7 mouse cellular contexts compared by ENCODE assay signal in the genomic region with DNA sequence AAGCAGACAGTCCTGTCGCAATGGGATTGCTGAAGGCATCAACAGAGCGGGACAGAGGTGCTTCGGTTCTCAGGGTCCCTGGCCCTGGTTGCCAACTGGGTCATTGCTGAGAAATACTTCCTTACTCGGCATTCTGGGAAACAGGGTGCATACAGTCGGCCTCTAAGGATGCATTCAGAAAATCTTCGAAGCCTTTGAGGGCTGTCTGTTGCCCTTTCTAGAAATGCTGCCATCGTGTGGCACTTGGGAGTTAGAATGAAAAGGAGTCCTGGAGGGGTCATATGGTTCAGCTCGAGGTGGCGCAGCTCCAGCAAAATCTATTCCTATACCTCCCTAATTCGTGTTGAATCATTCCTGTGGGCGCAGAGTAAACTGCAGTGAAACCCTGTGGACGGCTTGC. TPM values are rescaled to one million over a fixed set of nuclear protein-coding genes. Genes with fewer than 3 reads are reported as not detected.
DNase-seq lines count a peak whose midpoint lies in the region; ATAC-seq lines count a peak whose summit lies in the region.

No protein-coding gene starts in this region.

- peak; percentile 21 for ATAC-seq in granulocyte monocyte progenitor cell, adult 5-6 weeks (replicated peaks; ENCODE audit: poor library complexity, severe bottlenecking)

- intact Hi-C loops in left cerebral cortex, postnatal 4 days (cut with DNase I): loop anchor here (10.0 kb wide), 1 partner anchor 88 kb away; no protein-coding TSS in a partner anchor

- DNase-seq in layer of hippocampus, postnatal 25 days (ENCODE audit: extremely low spot score in 1 of 2, low spot score in 1 of 2): peak; percentile 9 to 31
- DNase-seq in layer of hippocampus, postnatal 14 days (ENCODE audit: low spot score in 2 of 2): no peak
- DNase-seq in ZHBTc4 (ENCODE audit: low read depth, low spot score): peak; percentile 82
- DNase-seq in left cerebral cortex, postnatal 4 days: peak; percentile 16
- DNase-seq in right cerebral cortex, postnatal 10 days (ENCODE audit: low spot score in 2 of 2): peak; percentile 27 to 37
- no peak for DNase-seq in c-Kit-positive CD71-positive TER-119-positive erythroid progenitor cells, embryonic 14.5 days (ENCODE audit: low spot score)

RNA-seq across cellular contexts. Expression of a gene that starts 2.0 kb away (rescaled TPM):
- total RNA-seq in layer of hippocampus, postnatal 25 days (2021): 1 to 10 TPM; 2.0 to 3.6 TPM
- 1 to 10 TPM; 1.8 to 2.4 TPM for total RNA-seq in layer of hippocampus, postnatal 14 days (2021)
- 3.7 and 6.6 TPM in 2 replicates for total RNA-seq in granulocyte monocyte progenitor cell, adult 5-6 weeks (2014; fragmentation: Nextera tagmentation)
- 2.3 and 14.9 TPM in 2 replicates for total RNA-seq in granulocyte monocyte progenitor cell, adult 5-6 weeks (2017)
- total RNA-seq in left cerebral cortex, postnatal 4 days (2021): 10 to 100 TPM in 1 of 2 experiments, 1 to 10 TPM in 1; 6.7 to 11.5 TPM

RNA-seq across cellular contexts. Expression of a gene that starts 26.4 kb away (rescaled TPM):
- total RNA-seq in layer of hippocampus, postnatal 25 days (2021): 10 to 100 TPM; 28.3 to 34.0 TPM
- 10 to 100 TPM; 30.7 to 31.0 TPM for total RNA-seq in layer of hippocampus, postnatal 14 days (2021)
- total RNA-seq in granulocyte monocyte progenitor cell, adult 5-6 weeks (2014; fragmentation: Nextera tagmentation): 4.3 and 4.8 TPM in 2 replicates
- total RNA-seq in granulocyte monocyte progenitor cell, adult 5-6 weeks (2017): 3.5 TPM in 2 replicates
- total RNA-seq in left cerebral cortex, postnatal 4 days (2021): 10 to 100 TPM; 28.1 to 29.4 TPM

Comparison
In these comparisons a context has a peak if more than half of its experiments do, and no peak if none do; other contexts are left out.
1. DNase-seq: peak in layer of hippocampus, postnatal 25 days (2 of 2), ZHBTc4 (single experiment), left cerebral cortex, postnatal 4 days (single experiment) and right cerebral cortex, postnatal 10 days (2 of 2); none in layer of hippocampus, postnatal 14 days (0 of 2) and c-Kit-positive CD71-positive TER-119-positive erythroid progenitor cells, embryonic 14.5 days (single experiment).
2. RNA of a gene that starts 26.4 kb away (total RNA-seq): 28.3 to 34.0 TPM in layer of hippocampus, postnatal 25 days, 30.7 to 31.0 TPM in layer of hippocampus, postnatal 14 days and 28.1 to 29.4 TPM in left cerebral cortex, postnatal 4 days; 3.5 to 4.8 TPM in granulocyte monocyte progenitor cell, adult 5-6 weeks; every median in the first group is over 4 times any median in the second.